In genomic region chr10:79806972-79807371, GRCm38 (mm10) we compare ENCODE assay signal across 8 mouse cellular contexts. TPM values are rescaled to one million over a fixed set of nuclear protein-coding genes. Genes with fewer than 3 reads are reported as not detected.
DNase-seq lines count a peak whose midpoint lies in the region; ATAC-seq lines count a peak whose summit lies in the region.

No protein-coding gene starts in this region.

- H3K4me3 ChIP-seq in intestine, embryonic 15.5 days (replicated peaks) = no peak overlapping the region
- H3K4me3 ChIP-seq in intestine, embryonic 16.5 days (ENCODE audit: low read length) = no peak overlapping the region

- H3K9ac ChIP-seq in intestine, embryonic 15.5 days = no peak overlapping the region
- H3K9ac ChIP-seq in intestine, embryonic 16.5 days (ENCODE audit: low read depth, low read length) = no peak overlapping the region

- H3K27ac ChIP-seq in intestine, embryonic 15.5 days = no peak overlapping the region
- H3K27ac ChIP-seq in intestine, embryonic 16.5 days (ENCODE audit: low read length) = no peak overlapping the region

- 68% methylated on average over 10 of the region's 10 CpGs for WGBS in intestine, embryonic 15.5 days
- 70% methylated on average over 10 of the region's 10 CpGs for WGBS in intestine, embryonic 16.5 days

- H3K36me3 ChIP-seq in intestine, embryonic 15.5 days = 0 out of 2 replicates have a peak, but pooled peaks cover 4% of the 10 kb centered on the region
- peaks cover 2% of the 10 kb centered on the region; the same call in 1 of the 2 replicates for H3K36me3 ChIP-seq in intestine, embryonic 16.5 days (ENCODE audit: control insufficient read depth, insufficient read depth, low read length)

- DNase-seq in NIH3T3 (ENCODE audit: low read depth) = peak; percentile 35
- peak; percentile 59 to 60 for DNase-seq in heart, adult 9 months (ENCODE audit: low spot score in 2 of 2)
- peak; percentile 79 for DNase-seq in liver
- DNase-seq in Muller cell, postnatal 12 days (ENCODE audit: inconsistent ontology term) = no peak
- DNase-seq in spleen, postnatal 10 days (ENCODE audit: low spot score in 2 of 2) = no peak
- no peak for DNase-seq in B cell, adult 2 months

- ATAC-seq in intestine, embryonic 15.5 days = peak; percentile 30; the same call in 1 of the 2 replicates
- ATAC-seq in intestine, embryonic 16.5 days = no peak

- H3K27me3 ChIP-seq in intestine, embryonic 15.5 days (replicated peaks) = no peaks in the 10 kb centered on the region
- H3K27me3 ChIP-seq in intestine, embryonic 16.5 days (replicated peaks; ENCODE audit: control insufficient read depth, insufficient read depth, low read length) = no peaks in the 10 kb centered on the region

- no peaks in the 10 kb centered on the region for H3K9me3 ChIP-seq in intestine, embryonic 15.5 days
- H3K9me3 ChIP-seq in intestine, embryonic 16.5 days (ENCODE audit: control insufficient read depth, low read length) = no peaks in the 10 kb centered on the region

- H3K4me1 ChIP-seq in intestine, embryonic 15.5 days (replicated peaks) = peaks cover 47% of the 10 kb centered on the region
- peaks cover 30% of the 10 kb centered on the region for H3K4me1 ChIP-seq in intestine, embryonic 16.5 days (ENCODE audit: control insufficient read depth, insufficient read depth, low read length)

- no peak overlapping the region for H3K4me2 ChIP-seq in intestine, embryonic 15.5 days (replicated peaks)
- H3K4me2 ChIP-seq in intestine, embryonic 16.5 days (ENCODE audit: low read depth, low read length) = no peak overlapping the region

RNA-seq across cellular contexts. Expression of gene Palm, which starts 13.6 kb away (rescaled TPM):
- polyA plus RNA-seq in intestine, embryonic 15.5 days (2015; fragmentation: Nextera tagmentation; extraction: Ambion mirVana) = 48.1 and 48.5 TPM in 2 replicates
- 44.1 and 44.8 TPM in 2 replicates for polyA plus RNA-seq in intestine, embryonic 16.5 days (2015; fragmentation: Nextera tagmentation; extraction: Ambion mirVana)

RNA-seq across cellular contexts. Expression of gene Misp, which starts 13.8 kb away (rescaled TPM):
- 141 and 154 TPM in 2 replicates for polyA plus RNA-seq in intestine, embryonic 15.5 days (2015; fragmentation: Nextera tagmentation; extraction: Ambion mirVana)
- 204 and 210 TPM in 2 replicates for polyA plus RNA-seq in intestine, embryonic 16.5 days (2015; fragmentation: Nextera tagmentation; extraction: Ambion mirVana)

RNA-seq across cellular contexts. Expression of gene Prss57, which starts 16.2 kb away (rescaled TPM):
- 0.09 TPM in 1 of 2 replicates, not detected in the other for polyA plus RNA-seq in intestine, embryonic 15.5 days (2015; fragmentation: Nextera tagmentation; extraction: Ambion mirVana)
- 0.07 and 0.11 TPM in 2 replicates for polyA plus RNA-seq in intestine, embryonic 16.5 days (2015; fragmentation: Nextera tagmentation; extraction: Ambion mirVana)

RNA-seq across cellular contexts. Expression of gene Fstl3, which starts 29.9 kb away (rescaled TPM):
- 14.0 and 16.1 TPM in 2 replicates for polyA plus RNA-seq in intestine, embryonic 15.5 days (2015; fragmentation: Nextera tagmentation; extraction: Ambion mirVana)
- 15.1 and 16.6 TPM in 2 replicates for polyA plus RNA-seq in intestine, embryonic 16.5 days (2015; fragmentation: Nextera tagmentation; extraction: Ambion mirVana)

RNA-seq across cellular contexts. Expression of gene Rnf126, which starts 40.2 kb away (rescaled TPM):
- polyA plus RNA-seq in intestine, embryonic 15.5 days (2015; fragmentation: Nextera tagmentation; extraction: Ambion mirVana) = 89.8 and 91.6 TPM in 2 replicates
- polyA plus RNA-seq in intestine, embryonic 16.5 days (2015; fragmentation: Nextera tagmentation; extraction: Ambion mirVana) = 39.7 and 56.6 TPM in 2 replicates

Comparison
In these comparisons a context has a peak if more than half of its experiments do, and no peak if none do; other contexts are left out.
1. DNase-seq: peak in NIH3T3 (single experiment), heart, adult 9 months (2 of 2) and liver (single experiment); none in Muller cell, postnatal 12 days (single experiment), spleen, postnatal 10 days (0 of 2) and B cell, adult 2 months (0 of 2).